Comparison of ENCODE assay signal across 11 mouse cellular contexts in genomic region chr8:120403606-120404269, GRCm38 (mm10).
DNase-seq lines count a peak whose midpoint lies in the region; ATAC-seq and TF ChIP-seq lines count a peak whose summit lies in the region.
"Had no signal": no experiment of that assay in that cellular context is flagged by ENCODE, and none has a peak within 500 bp of the region (broad histone marks: within the 10 kb centered on the region; RNA-seq: fewer than 3 reads in every experiment).

No protein-coding gene starts in this region.

- no peak overlapping the region for H3K4me2 ChIP-seq in hindbrain, embryonic 14.5 days (replicated peaks)
- H3K4me2 ChIP-seq: lung, embryonic 15.5 days; neural tube, embryonic 15.5 days had no signal

- H3K4me3 ChIP-seq in hindbrain, embryonic 10.5 days = no peak overlapping the region
- no peak overlapping the region for H3K4me3 ChIP-seq in hindbrain, embryonic 14.5 days (replicated peaks; ENCODE audit: low read length)
- no peak overlapping the region for H3K4me3 ChIP-seq in left cerebral cortex, adult 2 months
- H3K4me3 ChIP-seq: lung, embryonic 15.5 days; neural tube, embryonic 15.5 days had no signal

- H3K27ac ChIP-seq in hindbrain, embryonic 10.5 days = peak overlapping the region; percentile 76; the same call in 1 of the 2 replicates
- H3K27ac ChIP-seq in hindbrain, embryonic 14.5 days = no peak overlapping the region
- no peak overlapping the region for H3K27ac ChIP-seq in left cerebral cortex, adult 2 months
- H3K27ac ChIP-seq: kidney, postnatal 0 days; lung, embryonic 15.5 days; neural tube, embryonic 15.5 days had no signal

- H3K9me3 ChIP-seq in hindbrain, embryonic 10.5 days = no peaks in the 10 kb centered on the region
- H3K9me3 ChIP-seq in hindbrain, embryonic 14.5 days (ENCODE audit: control insufficient read depth, low read length) = no peaks in the 10 kb centered on the region
- H3K9me3 ChIP-seq: lung, embryonic 15.5 days; neural tube, embryonic 15.5 days had no signal

- H3K27me3 ChIP-seq in hindbrain, embryonic 10.5 days (ENCODE audit: insufficient read depth, poor library complexity, severe bottlenecking) = peaks cover 69% of the 10 kb centered on the region
- H3K27me3 ChIP-seq in hindbrain, embryonic 14.5 days (ENCODE audit: control insufficient read depth, insufficient read depth, low read length) = no peaks in the 10 kb centered on the region
- H3K27me3 ChIP-seq: lung, embryonic 15.5 days; neural tube, embryonic 15.5 days; Patski had no signal

- peaks cover 85% of the 10 kb centered on the region for H3K4me1 ChIP-seq in hindbrain, embryonic 10.5 days (replicated peaks)
- peaks cover 23% of the 10 kb centered on the region for H3K4me1 ChIP-seq in hindbrain, embryonic 14.5 days (replicated peaks; ENCODE audit: control insufficient read depth, insufficient read depth, low read length)

- 77% methylated on average over 7 of the region's 7 CpGs for WGBS in hindbrain, embryonic 10.5 days
- 75% methylated on average over 7 of the region's 7 CpGs for WGBS in hindbrain, embryonic 14.5 days

- no peak for TF ChIP-seq CTCF in left cerebral cortex, adult 2 months (IDR thresholded peaks at IDR 0.05)

- no peak for ATAC-seq in hindbrain, embryonic 14.5 days (ENCODE audit: low FRiP score)
- ATAC-seq in granulocyte monocyte progenitor cell, adult 5-6 weeks (replicated peaks; ENCODE audit: poor library complexity, severe bottlenecking) = 0 out of 2 replicates have a peak, but pooled peaks have one; percentile 14
- ATAC-seq: Patski had no signal

- DNase-seq in hindbrain, embryonic 10.5 days (ENCODE audit: low spot score) = no peak
- DNase-seq in hindbrain, embryonic 14.5 days (ENCODE audit: low spot score) = no peak
- DNase-seq in thymus, postnatal 25 days = peak; percentile 35
- DNase-seq in thymus, postnatal 36 days = no peak
- DNase-seq in left cerebral cortex, adult 2 months (ENCODE audit: extremely low spot score in 1 of 2, low spot score in 2 of 2) = no peak
- no peak for DNase-seq in kidney, adult 11 months

- H3K36me3 ChIP-seq in hindbrain, embryonic 10.5 days = no peaks in the 10 kb centered on the region
- no peaks in the 10 kb centered on the region for H3K36me3 ChIP-seq in hindbrain, embryonic 14.5 days (replicated peaks; ENCODE audit: control insufficient read depth, insufficient read depth)
- H3K36me3 ChIP-seq: lung, embryonic 15.5 days; neural tube, embryonic 15.5 days had no signal

- no peak overlapping the region for H3K9ac ChIP-seq in hindbrain, embryonic 14.5 days
- H3K9ac ChIP-seq: lung, embryonic 15.5 days; neural tube, embryonic 15.5 days had no signal

- intact Hi-C loops in left cerebral cortex, adult 2 months (cut with DNase I) = no loop called here
